Mouse (Mus musculus): ENCODE measurements at regions not wholly inside any gene's neighbourhood (a gene's known extent, or its start where the extent isn't known, plus 50 kb on each side); places are given as distances from the start of the nearest gene placed in this dataset.
A peak's percentile ranks its signal among the peaks of the same experiment; 100 is the strongest.

DNA sequence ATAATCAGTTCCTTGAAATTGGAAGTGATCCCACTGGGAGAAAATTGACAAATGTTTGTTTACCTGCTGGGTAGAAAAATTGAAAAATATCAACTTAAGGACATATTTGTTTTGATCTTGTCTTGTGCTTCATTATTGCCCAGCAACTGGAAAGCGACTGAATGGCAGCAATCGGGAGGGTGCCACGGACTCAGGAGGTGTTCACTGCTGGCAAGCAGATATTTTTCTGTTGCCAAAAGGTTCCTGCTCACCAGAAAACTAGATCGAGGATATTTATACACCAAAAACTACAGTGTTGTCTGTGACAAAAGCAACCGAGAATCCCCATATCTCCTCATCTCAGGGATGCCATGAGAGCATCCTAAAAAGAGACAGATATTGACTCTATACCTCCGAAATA is 71.4 kb downstream of the Gm21833 start:
- DNase-seq, result peak; percentile 68 to 69

DNA sequence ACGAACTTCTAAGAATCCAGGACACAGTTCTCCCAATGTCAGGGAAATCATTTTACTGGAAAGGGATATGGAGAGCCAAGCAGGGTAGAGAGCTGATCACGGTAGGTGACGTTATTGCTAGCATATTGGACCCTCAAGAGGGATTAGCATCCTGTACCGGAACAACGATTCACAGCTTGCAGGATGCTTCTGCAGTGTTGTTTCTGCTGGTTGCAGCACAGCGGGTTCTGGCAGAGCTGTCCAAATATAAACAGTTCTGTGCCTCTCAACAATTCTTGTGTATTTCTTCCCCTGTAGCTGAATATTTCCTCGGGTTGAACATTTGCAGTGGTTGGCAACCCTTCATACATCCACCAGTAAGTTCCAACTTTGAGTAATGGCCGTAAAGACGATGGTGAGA is 92.4 kb downstream of the Gm21833 start:
- DNase-seq, result peak; percentile 7 to 24

DNA sequence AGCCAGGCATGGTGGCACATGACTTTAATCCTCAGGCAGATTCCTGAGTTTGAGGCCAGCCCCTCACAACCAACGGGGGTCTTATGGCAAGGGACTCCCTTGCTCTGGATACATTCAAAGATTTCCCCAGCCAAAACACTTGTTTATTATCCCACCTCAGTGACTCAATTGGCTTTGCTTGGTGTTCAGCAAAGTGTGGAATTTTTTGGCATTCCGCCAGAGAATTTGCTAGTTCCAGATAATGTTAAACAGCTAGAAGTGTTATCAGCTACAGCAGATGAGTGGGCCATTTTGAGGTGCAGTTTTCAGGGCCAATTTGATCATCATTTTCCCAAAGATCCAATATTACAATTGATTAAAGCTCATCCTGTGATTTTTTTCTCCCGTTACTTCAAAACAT is 130.8 kb downstream of the Gm21833 start:
- peak; percentile 52 to 59 for DNase-seq

DNA sequence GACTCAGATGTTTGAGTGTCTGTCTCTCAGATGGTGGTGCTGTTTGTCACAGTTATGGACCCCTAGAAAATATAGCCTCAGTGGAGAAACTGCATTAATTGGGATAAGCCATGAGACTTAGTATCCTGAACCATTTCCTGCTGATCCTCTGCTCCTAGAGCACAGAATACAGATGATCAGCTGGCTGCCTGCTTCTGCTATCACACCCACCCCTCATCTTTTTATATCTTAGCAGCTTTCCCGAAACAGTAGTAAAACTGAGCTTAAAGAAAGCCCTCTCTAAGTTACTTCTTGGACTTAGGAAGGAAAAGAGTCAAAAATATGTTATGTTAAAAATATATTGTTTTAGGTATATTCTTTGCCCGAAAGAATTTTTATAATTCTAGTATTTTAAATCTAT is 163.5 kb downstream of the Gm21833 start:
- no peak for DNase-seq

DNA sequence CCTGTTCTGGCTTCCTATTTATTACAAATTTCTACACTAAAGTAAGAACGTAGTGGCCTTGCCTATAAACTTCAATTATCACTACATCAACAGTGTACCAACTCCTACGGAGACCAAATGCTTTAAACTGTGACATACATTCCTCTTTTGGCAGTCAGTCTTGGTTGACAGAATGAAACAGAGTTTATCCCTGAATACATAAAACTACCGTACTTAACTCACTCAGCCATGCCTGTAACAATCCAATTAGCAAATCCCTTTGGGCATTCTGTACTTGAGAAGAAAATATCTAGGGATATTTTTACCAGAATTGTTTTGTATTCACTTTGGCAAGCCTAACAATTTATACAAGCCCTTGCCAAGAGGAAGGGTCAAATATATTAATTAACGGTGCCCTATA is 169.7 kb downstream of the Gm21833 start:
- DNase-seq, result no peak

DNA sequence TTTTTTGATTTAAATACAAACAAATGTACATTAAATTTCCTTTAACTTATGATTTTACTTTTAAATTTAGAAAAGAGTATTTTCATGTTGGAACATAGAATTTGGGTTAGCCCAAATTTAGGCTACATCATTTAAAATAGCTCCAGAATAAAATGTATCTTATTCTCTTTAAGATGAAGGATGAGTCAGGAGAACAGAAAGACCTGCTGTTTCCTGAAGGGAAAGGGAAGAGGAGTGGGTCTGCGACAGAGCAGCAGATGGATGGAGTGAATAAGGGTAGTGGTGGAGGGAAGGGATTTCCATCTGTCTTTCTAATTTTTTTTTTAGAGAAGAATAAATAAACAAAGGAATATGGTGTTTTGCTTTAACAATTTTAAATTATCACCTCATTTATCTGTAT is 193.1 kb downstream of the Gm21833 start:
- no peak for DNase-seq

DNA sequence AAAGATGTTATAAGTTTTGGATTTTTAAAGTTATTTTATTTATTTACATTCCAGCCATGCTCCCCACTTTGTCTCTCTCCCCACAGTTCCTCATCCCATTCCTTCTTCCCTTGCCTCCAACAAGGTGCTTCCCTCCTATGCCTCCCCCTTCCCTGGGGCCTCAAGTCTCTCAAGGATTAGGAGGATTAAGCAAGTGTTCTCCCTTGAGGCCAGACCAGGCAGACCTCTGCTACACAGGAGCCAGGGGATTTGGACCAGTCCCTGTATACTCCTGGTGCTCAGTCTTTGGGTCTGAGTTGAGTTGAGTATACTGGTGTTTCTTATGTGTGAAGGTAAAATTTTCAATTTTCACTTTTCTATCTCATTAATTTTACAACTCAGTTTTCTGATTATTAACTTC is 235.2 kb downstream of the Gm21833 start:
- DNase-seq, result no peak

DNA sequence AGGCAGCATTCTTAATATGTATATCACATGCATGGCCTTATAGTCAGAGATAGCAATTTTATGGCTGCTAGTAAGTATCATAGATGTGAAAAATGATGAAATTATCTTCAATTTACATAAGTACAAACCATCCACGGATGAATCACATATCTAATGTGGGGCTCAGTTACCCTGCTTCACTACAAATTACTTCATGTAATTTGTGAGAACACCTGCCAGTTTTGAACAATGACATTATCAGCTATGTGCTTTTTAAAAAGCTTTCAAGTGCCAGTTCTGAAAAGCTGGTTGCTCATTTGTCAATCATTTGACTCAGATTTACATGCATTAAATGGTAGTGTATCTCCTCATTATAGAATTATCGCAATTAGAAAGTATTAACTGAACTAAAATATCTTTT is 243.3 kb downstream of the Gm21833 start:
- no peak for DNase-seq

DNA sequence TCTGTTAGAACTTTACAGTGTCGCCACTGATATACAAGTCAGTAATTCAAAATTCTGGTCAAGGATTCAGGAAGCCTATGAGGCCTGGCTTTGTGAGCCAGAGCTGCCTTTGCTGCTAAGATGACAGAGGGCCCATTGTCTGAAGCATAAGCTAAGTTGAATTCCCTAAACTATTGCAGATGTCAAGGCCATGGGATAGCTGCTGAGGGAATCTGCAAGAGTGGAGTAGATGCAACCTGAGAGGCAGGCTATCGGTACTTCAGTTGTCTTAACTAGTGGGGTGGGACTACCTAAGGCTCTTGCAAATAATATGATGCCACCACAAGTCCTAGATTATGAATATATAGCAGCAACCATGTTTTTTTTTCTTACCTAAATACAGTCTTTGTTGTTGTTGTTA is 263.9 kb downstream of the Gm21833 start:
- DNase-seq, result no peak

DNA sequence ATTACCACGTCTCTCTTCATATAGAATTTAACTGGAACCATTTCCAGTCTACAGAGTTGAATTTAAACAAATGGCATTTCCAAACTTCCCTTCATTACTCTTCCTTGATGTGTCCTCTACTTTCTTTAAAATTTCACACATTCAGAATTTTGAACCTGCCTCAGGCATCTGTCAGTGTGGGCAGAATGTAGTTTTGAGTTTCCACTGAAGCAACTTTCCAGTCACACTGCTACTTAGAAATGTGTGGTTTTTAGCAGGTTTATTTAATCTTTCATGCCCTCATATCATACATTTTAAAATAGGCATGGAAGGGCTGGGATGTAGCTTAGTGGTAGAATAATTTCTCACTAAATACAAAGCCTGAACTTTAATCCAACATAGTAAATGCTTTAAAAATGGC is 282.9 kb downstream of the Gm21833 start:
- no peak for DNase-seq

DNA sequence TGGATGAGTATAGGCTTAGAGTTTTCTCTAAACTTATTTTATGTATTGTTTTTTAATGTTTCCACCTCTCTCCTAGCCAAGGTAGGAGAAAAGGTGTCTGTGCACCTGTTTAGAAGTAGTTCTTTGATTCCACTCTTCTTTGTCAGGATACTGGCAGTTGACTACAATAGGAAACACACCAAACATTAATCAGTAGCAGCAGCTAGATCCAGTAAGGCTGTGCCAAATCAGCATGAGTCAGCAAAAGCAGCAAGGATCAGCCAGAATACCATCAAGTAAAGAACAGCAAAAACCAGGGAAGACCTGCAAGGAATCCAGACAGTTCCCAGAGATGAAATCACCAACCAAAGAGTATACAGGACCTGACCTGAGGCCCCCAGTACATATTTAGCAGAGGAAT is 303.7 kb downstream of the Gm21833 start:
- DNase-seq, result no peak

DNA sequence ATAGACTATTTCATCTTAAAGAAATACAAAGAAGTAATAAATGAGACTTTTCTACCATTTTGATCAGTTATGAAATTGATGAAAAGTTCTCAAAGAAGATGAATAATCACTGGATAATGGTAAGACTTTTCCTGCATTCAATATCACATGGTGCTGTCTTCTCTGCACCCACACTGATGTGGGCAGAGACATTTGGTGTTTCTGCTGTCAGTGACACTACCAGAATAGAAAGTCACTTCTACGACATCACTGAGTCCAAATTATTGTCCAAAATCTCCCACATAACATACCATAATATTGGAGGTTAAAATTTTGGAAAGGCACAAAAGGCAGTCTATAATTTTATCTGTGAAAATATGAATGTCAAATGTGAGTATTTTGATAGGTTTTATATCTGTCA is 344.8 kb downstream of the Gm21833 start:
- DNase-seq, result no peak

DNA sequence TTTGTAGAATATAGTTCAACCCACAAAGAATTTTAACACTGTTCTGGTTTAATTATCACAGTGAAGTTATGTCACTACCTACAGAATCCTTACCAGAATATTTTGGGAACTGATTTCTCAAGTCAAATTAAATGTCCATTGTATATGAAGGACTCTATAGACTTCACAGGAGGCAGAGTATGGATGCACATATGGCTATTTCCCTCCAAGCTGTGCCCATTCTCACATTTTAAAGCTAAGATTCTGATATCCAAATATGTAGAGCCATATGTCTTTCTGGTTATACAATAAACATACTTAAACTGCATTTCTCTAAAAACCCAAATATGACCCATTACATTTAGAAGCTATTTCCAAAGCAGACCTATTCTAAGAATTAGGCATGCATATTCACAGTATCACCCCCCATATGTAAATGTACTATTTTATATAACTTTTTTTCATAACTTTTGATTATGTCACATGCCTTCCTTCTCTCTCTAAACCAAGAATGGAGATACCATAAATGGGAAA is 365.3 kb downstream of the Gm21833 start:
- no peak for DNase-seq

DNA sequence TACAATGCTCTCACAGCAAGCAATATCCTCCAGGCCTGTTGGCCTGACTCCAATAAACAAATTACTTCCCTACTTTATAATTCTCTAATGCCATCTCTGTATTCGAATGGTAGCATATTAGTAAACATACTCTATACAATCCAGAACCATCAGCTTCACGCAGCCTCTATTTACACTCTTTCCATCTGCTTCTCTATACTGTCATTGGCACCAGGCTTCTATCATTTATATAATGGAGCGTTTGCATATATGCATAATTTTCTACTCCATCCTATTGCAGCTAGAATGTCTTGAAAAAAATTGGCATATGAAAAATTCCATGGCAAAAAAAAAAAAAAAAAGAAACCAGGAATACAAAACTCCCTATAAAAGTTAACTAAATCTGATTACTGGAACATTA is 369.6 kb downstream of the Gm21833 start:
- peak; percentile 1 to 3 for DNase-seq

All from cerebellum, postnatal 10 days (tissue).